Mouse (Mus musculus): Measurements from ENCODE around the gene Abcg1. TPM values are rescaled to one million over a fixed set of nuclear protein-coding genes. Genes with fewer than 3 reads are reported as not detected.

Abcg1 gene
- total RNA-seq (2021), result 10 to 100 TPM; 26.4 to 33.2 TPM

DNA sequence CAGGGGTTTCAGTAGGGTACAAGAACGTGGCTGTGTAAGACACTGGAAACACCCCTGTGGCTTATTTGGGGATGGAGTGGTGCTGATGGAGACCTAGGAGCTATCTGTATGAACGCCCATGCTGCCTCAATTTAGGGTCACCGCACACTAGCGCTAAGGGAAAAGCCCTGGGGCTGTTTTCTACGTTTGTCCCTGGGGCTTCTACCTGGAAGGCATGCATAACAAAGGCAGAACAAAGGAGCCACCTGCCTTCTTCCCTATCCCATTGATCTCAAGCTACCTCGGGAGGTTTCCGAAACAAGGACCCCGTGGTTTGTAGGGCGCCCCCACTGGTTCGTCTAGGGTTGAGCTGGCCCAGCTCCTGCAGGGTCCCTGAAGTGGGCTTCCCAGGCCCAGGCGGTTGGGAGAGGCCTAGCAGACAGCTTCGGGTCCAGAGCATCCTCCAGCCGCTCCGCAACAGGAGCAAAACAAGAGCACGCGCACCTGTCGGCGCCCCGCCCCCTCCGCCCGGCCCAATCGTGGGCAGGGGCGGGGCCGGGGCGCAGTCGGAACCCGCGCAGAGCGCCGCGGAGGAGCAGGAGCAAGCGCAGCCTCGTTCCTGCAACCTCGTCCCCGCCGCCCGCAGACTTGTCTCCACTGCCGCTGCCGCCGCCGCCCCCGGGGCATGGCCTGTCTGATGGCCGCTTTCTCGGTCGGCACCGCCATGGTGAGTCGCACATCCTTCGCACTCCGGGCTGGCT is at the start of gene Abcg1:
Gene Abcg1 (plus strand): TSS at position 525 of the 740 bp plus-strand sequence.
- peak; percentile 51 to 86 for DNase-seq (ENCODE audit: extremely low spot score in 1 of 2, low spot score in 2 of 2)
- intact Hi-C loops (cut with DNase I), result loop anchor here (5.0 kb wide), 1 partner anchor 40 kb away; no protein-coding TSS in a partner anchor

GRCm38 (mm10) chr17:31008416-31008815 is 49.1 kb upstream of the Abcg1 start:
- no peak for DNase-seq (ENCODE audit: extremely low spot score in 1 of 2, low spot score in 2 of 2)
- intact Hi-C loops (cut with DNase I), result no loop called here

GRCm38 (mm10) chr17:31011551-31012394 is 45.7 kb upstream of the Abcg1 start:
- intact Hi-C loops (cut with DNase I), result loop anchor here (5.0 to 10.0 kb wide), 3 partner anchors 176 to 483 kb away; partner anchors contain the start of gene Rsph1
- DNase-seq (ENCODE audit: extremely low spot score in 1 of 2, low spot score in 2 of 2), result peak; percentile 23 to 49

GRCm38 (mm10) chr17:31018267-31018666 is 39.2 kb upstream of the Abcg1 start:
- peak; percentile 32 to 70 for DNase-seq (ENCODE audit: extremely low spot score in 1 of 2, low spot score in 2 of 2)
- intact Hi-C loops (cut with DNase I), result loop anchor here (2.0 to 10.0 kb wide), 4 partner anchors 39 to 477 kb away; partner anchors contain the start of genes Abcg1 and Rsph1

- intact Hi-C loops (cut with DNase I), result loop anchor here (2.0 to 10.0 kb wide), 4 partner anchors 38 to 475 kb away; partner anchors contain the start of genes Abcg1 and Rsph1
- DNase-seq (ENCODE audit: extremely low spot score in 1 of 2, low spot score in 2 of 2), result peak; percentile 23 to 66
Observed at GRCm38 (mm10) chr17:31019505-31019904, 38.0 kb upstream of the Abcg1 start.

DNA sequence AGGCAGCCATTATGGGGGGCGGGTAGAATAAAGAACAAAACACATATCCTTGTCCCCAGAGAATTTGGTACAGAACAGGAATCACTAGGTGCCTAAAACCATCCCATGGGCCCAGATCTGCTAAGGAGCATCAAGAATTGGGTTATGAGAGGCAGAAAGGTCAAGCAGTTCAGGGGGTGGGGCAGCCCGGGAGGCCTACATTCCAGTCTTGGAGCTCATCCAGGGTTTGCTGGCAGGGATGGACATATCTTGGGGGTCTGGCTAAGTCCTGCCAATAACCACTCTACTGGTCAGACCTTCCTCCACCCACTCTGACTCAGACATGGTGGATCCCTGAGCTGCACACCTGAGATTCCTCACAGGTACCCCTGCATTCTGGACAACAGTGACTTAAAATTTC is 37.4 kb upstream of the Abcg1 start:
- intact Hi-C loops (cut with DNase I), result no loop called here
- peak in 1 of 2 experiments; percentile 43 for DNase-seq (ENCODE audit: extremely low spot score in 1 of 2, low spot score in 2 of 2)

- intact Hi-C loops (cut with DNase I), result no loop called here
- DNase-seq (ENCODE audit: extremely low spot score in 1 of 2, low spot score in 2 of 2), result no peak
Observed at GRCm38 (mm10) chr17:31021276-31021675, 36.2 kb upstream of the Abcg1 start.

GRCm38 (mm10) chr17:31024125-31024781 is 33.2 kb upstream of the Abcg1 start:
- intact Hi-C loops (cut with DNase I), result no loop called here
- no peak for DNase-seq (ENCODE audit: extremely low spot score in 1 of 2, low spot score in 2 of 2)

DNA sequence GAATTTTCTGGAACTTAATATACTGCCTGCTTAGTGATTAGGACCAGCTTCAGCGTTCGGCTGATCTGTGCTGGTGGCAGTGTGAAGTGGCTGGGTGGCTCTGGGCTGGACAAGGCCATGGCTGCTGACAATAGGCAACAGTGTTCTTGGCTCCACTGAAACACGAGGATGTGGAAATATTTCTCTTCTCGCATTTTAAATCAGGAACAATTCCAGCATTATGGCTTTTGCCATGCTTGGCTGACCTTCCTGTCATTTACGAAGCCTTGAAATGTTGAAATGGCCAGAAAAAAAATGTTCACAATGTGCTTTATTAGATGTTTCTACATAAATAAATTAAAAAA is 32.7 kb upstream of the Abcg1 start:
- intact Hi-C loops (cut with DNase I), result no loop called here

GRCm38 (mm10) chr17:31026986-31027385 is 30.5 kb upstream of the Abcg1 start:
- intact Hi-C loops (cut with DNase I), result no loop called here
- no peak for DNase-seq (ENCODE audit: extremely low spot score in 1 of 2, low spot score in 2 of 2)

More for the DNA sequence above, 32.7 kb upstream of the Abcg1 start:
- DNase-seq (ENCODE audit: extremely low spot score in 1 of 2, low spot score in 2 of 2), result no peak

- intact Hi-C loops (cut with DNase I), result no loop called here
- DNase-seq (ENCODE audit: extremely low spot score in 1 of 2, low spot score in 2 of 2), result no peak
Observed at GRCm38 (mm10) chr17:31027723-31028122, 29.8 kb upstream of the Abcg1 start.

GRCm38 (mm10) chr17:31028821-31029370 is 28.6 kb upstream of the Abcg1 start:
- intact Hi-C loops (cut with DNase I), result no loop called here
- DNase-seq (ENCODE audit: extremely low spot score in 1 of 2, low spot score in 2 of 2), result no peak

GRCm38 (mm10) chr17:31029407-31029806 is 28.1 kb upstream of the Abcg1 start:
- intact Hi-C loops (cut with DNase I), result no loop called here
- DNase-seq (ENCODE audit: extremely low spot score in 1 of 2, low spot score in 2 of 2), result no peak

GRCm38 (mm10) chr17:31032341-31032740 is 25.1 kb upstream of the Abcg1 start:
- intact Hi-C loops (cut with DNase I), result no loop called here
- no peak for DNase-seq (ENCODE audit: extremely low spot score in 1 of 2, low spot score in 2 of 2)

GRCm38 (mm10) chr17:31033251-31033650 is 24.2 kb upstream of the Abcg1 start:
- no peak for DNase-seq (ENCODE audit: extremely low spot score in 1 of 2, low spot score in 2 of 2)

GRCm38 (mm10) chr17:31034165-31034564 is 23.3 kb upstream of the Abcg1 start:
- intact Hi-C loops (cut with DNase I), result no loop called here
- DNase-seq (ENCODE audit: extremely low spot score in 1 of 2, low spot score in 2 of 2), result no peak

More at GRCm38 (mm10) chr17:31033251-31033650, 24.2 kb upstream of the Abcg1 start:
- intact Hi-C loops (cut with DNase I), result no loop called here

DNA sequence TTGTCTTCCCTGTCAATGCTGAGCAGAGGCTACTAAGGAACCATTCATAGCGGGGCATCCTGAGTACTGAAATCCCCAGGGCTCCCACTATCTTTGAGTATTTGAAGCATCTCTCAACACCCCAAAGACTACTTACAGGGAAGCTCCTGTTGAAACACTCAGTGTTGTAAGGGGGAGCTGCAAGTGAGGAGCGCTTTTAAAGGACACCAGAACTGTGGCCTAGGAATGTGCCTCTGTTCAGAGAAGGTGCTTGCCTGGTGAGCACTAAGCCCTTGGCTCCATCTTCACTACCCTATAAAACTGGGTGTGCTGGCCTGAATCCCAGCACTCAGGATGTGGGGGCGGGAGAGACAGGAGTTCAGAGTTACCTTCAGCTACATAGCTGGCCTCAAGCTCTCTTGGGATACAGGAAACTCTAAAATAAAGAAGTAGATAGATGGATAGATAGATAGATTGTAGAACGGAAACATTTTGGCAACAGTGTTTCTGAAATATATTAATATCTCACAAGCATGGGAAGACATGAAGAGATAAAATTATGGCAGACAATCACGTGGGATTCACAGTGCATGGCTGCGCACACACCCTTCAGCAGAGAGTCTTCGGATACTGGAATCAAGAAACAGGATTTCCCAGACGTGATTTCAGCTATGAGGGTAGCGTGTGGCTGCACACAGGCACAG is 22.7 kb upstream of the Abcg1 start:
- no peak for DNase-seq (ENCODE audit: extremely low spot score in 1 of 2, low spot score in 2 of 2)
- intact Hi-C loops (cut with DNase I), result no loop called here

- intact Hi-C loops (cut with DNase I), result no loop called here
- DNase-seq (ENCODE audit: extremely low spot score in 1 of 2, low spot score in 2 of 2), result peak; percentile 35 to 57
Observed at GRCm38 (mm10) chr17:31036168-31036876, 21.2 kb upstream of the Abcg1 start.

Data from left cerebral cortex, postnatal 10 days (tissue).